Mouse (Mus musculus) heart, embryonic 10.5 days (tissue): ENCODE results near the gene Col17a1. TPM values are rescaled to one million over a fixed set of nuclear protein-coding genes. Genes with fewer than 3 reads are reported as not detected.
A peak's percentile ranks its signal among the peaks of the same experiment; 100 is the strongest.

Experiments used
- DNase-seq: peaks from one replicate; pipeline ENCODE4 v3.0.0-alpha.2; 2017; ENCODE audit warnings: low spot score
- H3K27ac ChIP-seq: fragments of 300-500 bp; sonication (generic); 2 replicates; pipeline ENCODE4 v1.5.1; 2016; ENCODE audit warnings: mild to moderate bottlenecking
- H3K27me3 ChIP-seq: fragments of 300-500 bp; sonication (generic); 2 replicates; pipeline ENCODE4 v1.6.1; 2016; ENCODE audit warnings: mild to moderate bottlenecking; ENCODE audit not compliant: poor library complexity, insufficient read depth, severe bottlenecking
- H3K36me3 ChIP-seq: fragments of 300-500 bp; sonication (generic); 2 replicates; pipeline ENCODE4 v1.6.1; 2016; ENCODE audit warnings: mild to moderate bottlenecking, moderate library complexity
- H3K4me1 ChIP-seq: fragments of 300-500 bp; sonication (generic); 2 replicates; pipeline ENCODE4 v1.6.1; 2016; ENCODE audit warnings: mild to moderate bottlenecking
- H3K4me3 ChIP-seq: fragments of 300-500 bp; sonication (generic); 2 replicates; pipeline ENCODE4 v1.5.1; 2016; ENCODE audit warnings: mild to moderate bottlenecking, moderate library complexity
- H3K9me3 ChIP-seq: fragments of 300-500 bp; sonication (generic); 2 replicates; pipeline ENCODE4 v1.6.1; 2016; ENCODE audit warnings: mild to moderate bottlenecking, moderate library complexity
- WGBS: fragments of 180-500 bp; shearing (Covaris S2); methylation state at CpG from one replicate; pipeline ENCODE4 v1.1.7; 2016; 5-methylcytosine and 5-hydroxymethylcytosine counted together
- polyA plus RNA-seq: library from polyadenylated mRNA; unstranded; fragments of >200 nt; fragmentation: Nextera tagmentation; extraction: Ambion mirVana; gene quantifications from 2 replicates; pipeline ENCODE4 v1.2.1, GENCODE M21; 2016

Col17a1 gene
- polyA plus RNA-seq, 1 experiment from 2014 or later: 0.63 TPM

GRCm38 (mm10) chr19:47654896-47655295 is 37.0 kb downstream of the Col17a1 start:
- Histone ChIP-seq H3K36me3 (no peaks in the 10 kb centered on the region), H3K9me3 (no peaks in the 10 kb centered on the region), H3K4me3 (no peak overlapping the region), H3K27me3 (0 out of 2 replicates have a peak, but pooled peaks cover 6% of the 10 kb centered on the region), H3K4me1 (peaks cover 42% of the 10 kb centered on the region), H3K27ac (no peak overlapping the region)
- DNase-seq: no peak
- WGBS: 62% methylated on average over 11 of the region's 11 CpGs

- WGBS: 81% methylated on average over 8 of the region's 8 CpGs
- no peak overlapping the region for H3K4me3 ChIP-seq
- H3K36me3 ChIP-seq: peaks cover 7% of the 10 kb centered on the region; the same call in 1 of the 2 replicates
These were observed 38.7 kb downstream of the Col17a1 start for GRCm38 (mm10) chr19:47653173-47653572.

GRCm38 (mm10) chr19:47652255-47652654 is 39.6 kb downstream of the Col17a1 start:
- Histone ChIP-seq H3K27me3 (0 out of 2 replicates have a peak, but pooled peaks cover 3% of the 10 kb centered on the region), H3K27ac (no peak overlapping the region), H3K4me3 (no peak overlapping the region), H3K36me3 (peaks cover 15% of the 10 kb centered on the region; the same call in 1 of the 2 replicates), H3K4me1 (peaks cover 33% of the 10 kb centered on the region), H3K9me3 (no peaks in the 10 kb centered on the region)
- DNase-seq: no peak
- WGBS: 65% methylated on average over 8 of the region's 8 CpGs

More at GRCm38 (mm10) chr19:47653173-47653572, 38.7 kb downstream of the Col17a1 start:
- no peak for DNase-seq
- Histone ChIP-seq H3K27me3 (0 out of 2 replicates have a peak, but pooled peaks cover 3% of the 10 kb centered on the region), H3K4me1 (peaks cover 33% of the 10 kb centered on the region), H3K9me3 (no peaks in the 10 kb centered on the region), H3K27ac (no peak overlapping the region)

GRCm38 (mm10) chr19:47651160-47651480 is 40.8 kb downstream of the Col17a1 start:
- 79% methylated on average over 5 of the region's 5 CpGs for WGBS
- no peak overlapping the region for H3K4me3 ChIP-seq
- 0 out of 2 replicates have a peak overlapping the region, but pooled peaks have one; percentile 10 for H3K27ac ChIP-seq
- H3K4me1 ChIP-seq: peaks cover 31% of the 10 kb centered on the region
- no peaks in the 10 kb centered on the region for H3K27me3 ChIP-seq
- DNase-seq: no peak
- H3K9me3 ChIP-seq: no peaks in the 10 kb centered on the region
- H3K36me3 ChIP-seq: peaks cover 21% of the 10 kb centered on the region

- Histone ChIP-seq H3K36me3 (peaks cover 21% of the 10 kb centered on the region), H3K4me1 (peaks cover 27% of the 10 kb centered on the region), H3K9me3 (no peaks in the 10 kb centered on the region), H3K27me3 (no peaks in the 10 kb centered on the region), H3K27ac (0 out of 2 replicates have a peak overlapping the region, but pooled peaks have one; percentile 10), H3K4me3 (no peak overlapping the region)
- 84% methylated on average over 16 of the region's 16 CpGs for WGBS
- no peak for DNase-seq
These were observed 41.3 kb downstream of the Col17a1 start for GRCm38 (mm10) chr19:47650366-47651159.

GRCm38 (mm10) chr19:47649071-47649470 is 42.8 kb downstream of the Col17a1 start:
- Histone ChIP-seq H3K27me3 (no peaks in the 10 kb centered on the region), H3K9me3 (no peaks in the 10 kb centered on the region), H3K4me1 (peaks cover 26% of the 10 kb centered on the region), H3K27ac (0 out of 2 replicates have a peak overlapping the region, but pooled peaks have one; percentile 10), H3K36me3 (peaks cover 22% of the 10 kb centered on the region), H3K4me3 (no peak overlapping the region)
- DNase-seq: no peak
- 93% methylated on average over 6 of the region's 6 CpGs for WGBS

- Histone ChIP-seq H3K36me3 (peaks cover 37% of the 10 kb centered on the region), H3K9me3 (no peaks in the 10 kb centered on the region), H3K4me3 (no peak overlapping the region), H3K27me3 (no peaks in the 10 kb centered on the region), H3K27ac (no peak overlapping the region), H3K4me1 (peaks cover 21% of the 10 kb centered on the region)
- no peak for DNase-seq
- 86% methylated on average over 6 of the region's 6 CpGs for WGBS
These were observed 45.3 kb downstream of the Col17a1 start for GRCm38 (mm10) chr19:47646508-47647120.

- peaks cover 13% of the 10 kb centered on the region for H3K4me1 ChIP-seq
- H3K27me3 ChIP-seq: no peaks in the 10 kb centered on the region
- DNase-seq: no peak
- no peaks in the 10 kb centered on the region for H3K9me3 ChIP-seq
- no peak overlapping the region for H3K4me3 ChIP-seq
- 53% methylated on average over 6 of the region's 6 CpGs for WGBS
- H3K27ac ChIP-seq: 0 out of 2 replicates have a peak overlapping the region, but pooled peaks have one; percentile 16
- peaks cover 47% of the 10 kb centered on the region for H3K36me3 ChIP-seq
These were observed 46.3 kb downstream of the Col17a1 start for GRCm38 (mm10) chr19:47645583-47645982.

- peaks cover 61% of the 10 kb centered on the region for H3K36me3 ChIP-seq
- no peak for DNase-seq
- no peak overlapping the region for H3K4me3 ChIP-seq
- peaks cover 9% of the 10 kb centered on the region; the same call in 1 of the 2 replicates for H3K4me1 ChIP-seq
- H3K9me3 ChIP-seq: no peaks in the 10 kb centered on the region
- peak overlapping the region; percentile 36; the same call in 1 of the 2 replicates for H3K27ac ChIP-seq
- no peaks in the 10 kb centered on the region for H3K27me3 ChIP-seq
- 37% methylated on average over 2 of the region's 2 CpGs for WGBS
These were observed 48.0 kb downstream of the Col17a1 start for GRCm38 (mm10) chr19:47643910-47644309.

- 89% methylated on average over 4 of the region's 4 CpGs for WGBS
- no peak for DNase-seq
- H3K36me3 ChIP-seq: peaks cover 49% of the 10 kb centered on the region
- no peak overlapping the region for H3K27ac ChIP-seq
- H3K4me1 ChIP-seq: no peaks in the 10 kb centered on the region; the same call in 1 of the 2 replicates
- no peak overlapping the region for H3K4me3 ChIP-seq
- no peaks in the 10 kb centered on the region for H3K27me3 ChIP-seq
- H3K9me3 ChIP-seq: no peaks in the 10 kb centered on the region
These were observed 56.5 kb downstream of the Col17a1 start for GRCm38 (mm10) chr19:47635380-47635779.

GRCm38 (mm10) chr19:47631799-47632198 is 60.1 kb downstream of the Col17a1 start:
- Histone ChIP-seq H3K4me1 (no peaks in the 10 kb centered on the region), H3K9me3 (no peaks in the 10 kb centered on the region), H3K36me3 (peaks cover 33% of the 10 kb centered on the region), H3K4me3 (no peak overlapping the region), H3K27me3 (no peaks in the 10 kb centered on the region), H3K27ac (no peak overlapping the region)
- no peak for DNase-seq
- 94% methylated on average over 5 of the region's 5 CpGs for WGBS

GRCm38 (mm10) chr19:47630381-47630780 is 61.5 kb downstream of the Col17a1 start:
- Histone ChIP-seq H3K4me3 (no peak overlapping the region), H3K4me1 (no peaks in the 10 kb centered on the region), H3K36me3 (peaks cover 32% of the 10 kb centered on the region), H3K27ac (no peak overlapping the region), H3K27me3 (no peaks in the 10 kb centered on the region), H3K9me3 (no peaks in the 10 kb centered on the region)
- 78% methylated on average over 5 of the region's 5 CpGs for WGBS
- DNase-seq: no peak

GRCm38 (mm10) chr19:47629068-47629467 is 62.8 kb downstream of the Col17a1 start:
- H3K4me1 ChIP-seq: no peaks in the 10 kb centered on the region
- no peaks in the 10 kb centered on the region for H3K27me3 ChIP-seq
- no peak for DNase-seq
- no peak overlapping the region for H3K27ac ChIP-seq
- 78% methylated on average over 5 of the region's 5 CpGs for WGBS
- H3K36me3 ChIP-seq: peaks cover 38% of the 10 kb centered on the region
- H3K4me3 ChIP-seq: no peak overlapping the region
- H3K9me3 ChIP-seq: no peaks in the 10 kb centered on the region
